Mouse (Mus musculus): ENCODE measurements around the gene Methig1. TPM values are rescaled to one million over a fixed set of nuclear protein-coding genes. Genes with fewer than 3 reads are reported as not detected.
"Not testable (repeated sequence)": the region's sequence is repeated elsewhere in the genome, so short reads cannot be mapped to it uniquely, and the experiment has no call there.

Methig1 gene
- total RNA-seq, 2 experiments from 2014 or later = not detected

DNA sequence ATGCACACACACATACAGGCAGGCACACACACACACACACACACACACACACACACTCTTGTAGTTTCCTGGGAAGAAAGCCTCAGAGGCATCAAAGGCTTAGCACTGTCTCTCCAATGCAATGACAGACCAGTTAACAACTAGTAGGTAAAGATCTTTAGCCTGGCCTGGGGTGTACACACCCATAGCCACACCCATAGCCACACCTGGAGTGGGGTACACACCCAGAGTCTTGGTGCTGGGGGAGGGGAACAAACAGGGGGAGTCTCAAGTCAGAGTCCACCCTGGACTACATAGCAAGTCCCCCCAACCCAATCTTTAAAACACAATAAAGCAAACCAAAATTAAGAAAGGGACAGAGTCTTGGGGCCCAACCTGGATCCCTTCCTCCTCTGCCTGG is 15.6 kb upstream of the Methig1 start:
- not testable (repeated sequence) for DNase-seq (ENCODE audit: low spot score in 2 of 2)

DNA sequence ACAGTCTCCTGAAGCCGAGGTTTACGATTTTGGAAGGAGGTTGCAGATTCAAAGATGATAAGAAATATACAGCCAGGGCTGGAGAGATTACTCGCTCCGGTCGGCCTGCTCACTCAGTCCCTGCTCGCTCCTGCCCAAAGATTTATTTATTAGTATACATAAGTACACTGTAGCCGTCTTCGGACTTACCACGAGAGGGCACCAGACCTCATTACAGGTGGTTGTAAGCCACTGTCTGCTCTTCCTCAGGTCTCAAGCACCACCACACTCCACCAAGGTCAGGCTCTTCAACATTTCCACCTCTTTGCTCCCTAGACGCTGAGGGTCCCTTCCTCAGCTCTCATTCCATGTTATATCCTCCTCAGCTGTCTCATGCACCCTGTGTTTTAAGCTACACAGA is 15.1 kb upstream of the Methig1 start:
- peak in 1 of 2 experiments; percentile 49 for DNase-seq (ENCODE audit: low spot score in 2 of 2)

DNA sequence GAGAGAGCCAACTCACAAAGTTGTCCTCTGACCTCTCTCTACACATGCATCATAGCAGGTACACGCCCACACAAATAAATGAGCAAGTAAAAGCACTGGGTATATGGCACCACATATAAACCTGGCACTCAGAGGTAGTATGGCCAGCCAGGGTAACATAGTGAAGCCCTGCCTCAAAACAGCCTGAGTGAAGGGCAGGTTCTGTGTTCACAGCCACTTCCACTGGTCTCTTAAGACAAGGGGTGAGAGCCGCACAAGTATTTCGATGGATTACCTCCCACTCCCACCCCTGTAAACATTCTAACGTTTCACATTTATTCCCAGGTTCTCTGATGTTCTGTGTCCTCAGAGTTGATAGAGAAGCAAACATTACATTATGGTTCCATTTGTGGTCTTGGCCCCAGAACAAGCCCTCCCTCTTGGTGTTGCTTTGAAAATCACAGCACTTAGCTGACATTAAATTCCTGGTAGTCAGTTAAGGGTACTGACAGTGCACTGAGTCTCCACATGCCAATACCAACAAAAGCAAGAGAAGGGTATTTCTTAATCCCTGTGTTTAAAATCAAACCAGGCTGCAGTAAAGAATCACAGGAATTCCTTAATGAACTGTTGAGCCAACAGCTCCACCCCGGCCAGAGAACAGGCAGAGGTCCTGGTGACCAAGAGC is 11.5 kb upstream of the Methig1 start:
- DNase-seq (ENCODE audit: low spot score in 2 of 2) = not testable (repeated sequence)

DNA sequence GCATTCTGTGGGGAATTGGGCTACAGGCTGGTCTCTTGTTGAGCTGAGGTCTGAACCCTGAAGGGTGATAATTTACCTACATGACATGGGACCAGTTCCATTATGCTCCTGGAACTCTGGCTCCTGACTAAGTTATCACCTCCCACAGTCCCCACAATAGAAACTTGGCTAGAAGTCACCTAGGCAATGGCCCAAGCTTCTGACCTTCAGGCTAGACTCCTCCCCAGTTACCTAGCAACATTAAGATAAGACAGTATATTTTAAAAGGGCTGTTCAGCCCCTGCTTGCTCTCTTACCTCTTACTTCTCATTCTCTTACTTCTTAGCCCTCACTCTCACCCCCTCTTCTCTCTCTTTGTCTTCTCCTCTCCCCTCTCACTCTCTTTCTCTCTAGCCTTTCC is 7.5 kb upstream of the Methig1 start:
- no peak for DNase-seq (ENCODE audit: low spot score in 2 of 2)

DNA sequence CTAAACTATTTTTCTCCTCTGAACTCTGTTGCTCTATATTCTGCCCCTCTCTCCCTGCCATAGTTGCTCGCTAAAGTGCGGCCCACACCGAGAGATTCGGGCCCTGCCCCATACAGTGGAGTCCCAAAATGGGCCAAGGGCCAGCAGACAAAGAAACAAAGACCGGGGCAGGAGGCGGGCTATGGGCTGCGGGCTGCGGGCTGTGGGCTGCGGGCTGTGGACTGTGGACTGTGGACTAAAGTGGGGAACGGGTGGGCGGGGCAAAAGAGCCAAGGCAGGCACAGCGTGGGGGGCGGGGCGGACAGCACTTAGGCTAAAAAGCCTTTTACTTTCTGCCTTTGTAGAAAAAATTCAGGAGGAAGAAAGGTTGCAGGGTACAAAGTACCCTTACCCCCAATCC is 6.2 kb upstream of the Methig1 start:
- DNase-seq (ENCODE audit: low spot score in 2 of 2) = no peak

DNA sequence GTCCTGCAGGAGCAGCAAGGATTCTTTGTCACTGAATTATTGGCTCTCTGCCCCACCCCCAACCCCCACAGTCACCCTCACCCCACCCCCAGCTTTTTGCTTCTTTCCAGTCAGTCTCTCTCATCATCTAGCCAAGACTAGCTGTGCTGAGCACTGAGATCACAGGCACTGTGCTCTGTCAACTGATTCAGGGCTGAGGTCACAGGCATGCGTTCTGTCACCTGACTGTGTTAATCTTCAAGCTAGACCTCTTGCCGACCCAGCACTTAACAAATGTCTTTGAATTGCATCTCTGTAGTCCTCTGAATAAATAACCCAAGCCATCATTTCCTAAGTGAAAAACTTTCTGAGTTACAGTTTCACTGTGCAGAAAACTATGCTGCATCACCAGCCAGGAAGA is 3.5 kb upstream of the Methig1 start:
- no peak for DNase-seq (ENCODE audit: low spot score in 2 of 2)

DNA sequence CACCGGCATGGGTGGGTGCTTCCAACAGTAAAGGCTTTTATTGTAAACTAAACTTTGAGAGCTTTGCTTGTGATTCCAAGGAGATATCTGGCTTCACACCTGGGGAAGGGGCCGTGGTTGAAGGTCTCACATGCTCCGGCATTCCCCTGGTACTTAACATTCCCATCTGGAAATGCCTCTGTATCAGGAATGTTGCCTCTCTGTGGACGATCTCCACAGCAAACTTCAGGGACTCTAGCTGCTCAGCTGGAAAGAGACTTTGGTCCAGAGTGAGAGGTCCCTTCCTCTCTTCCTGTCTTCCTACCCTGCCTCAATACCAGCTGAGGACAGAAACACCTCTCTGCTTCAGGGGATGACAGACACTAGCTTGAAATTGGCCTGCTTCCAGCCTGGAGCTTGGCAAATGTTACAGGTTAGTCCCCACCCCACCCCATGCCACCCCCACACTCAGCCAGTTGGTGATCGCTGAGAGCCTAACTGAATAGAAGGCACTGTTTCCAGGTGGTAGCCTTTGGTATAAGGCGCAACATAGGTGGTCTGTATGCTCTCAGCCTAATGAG is 1.4 kb upstream of the Methig1 start:
- no peak for DNase-seq (ENCODE audit: low spot score in 2 of 2)

DNA sequence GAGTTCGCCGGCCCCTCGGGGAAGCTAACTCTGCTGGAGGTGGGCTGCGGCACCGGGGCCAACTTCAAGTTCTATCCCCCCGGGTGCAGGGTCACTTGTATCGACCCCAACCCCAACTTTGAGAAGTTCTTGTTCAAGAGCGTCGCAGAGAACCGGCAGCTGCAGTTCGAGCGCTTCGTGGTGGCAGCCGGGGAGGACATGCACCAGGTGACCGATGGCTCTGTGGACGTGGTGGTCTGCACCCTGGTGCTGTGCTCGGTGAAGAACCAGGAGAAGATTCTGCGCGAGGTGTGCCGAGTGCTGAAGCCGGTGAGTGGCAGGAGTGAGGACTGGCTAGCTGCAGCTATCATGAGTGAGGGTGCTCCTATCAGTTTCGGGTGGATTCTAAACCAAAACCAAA is 450 bp downstream of the Methig1 start:
- not testable (repeated sequence) for DNase-seq (ENCODE audit: low spot score in 2 of 2)

DNA sequence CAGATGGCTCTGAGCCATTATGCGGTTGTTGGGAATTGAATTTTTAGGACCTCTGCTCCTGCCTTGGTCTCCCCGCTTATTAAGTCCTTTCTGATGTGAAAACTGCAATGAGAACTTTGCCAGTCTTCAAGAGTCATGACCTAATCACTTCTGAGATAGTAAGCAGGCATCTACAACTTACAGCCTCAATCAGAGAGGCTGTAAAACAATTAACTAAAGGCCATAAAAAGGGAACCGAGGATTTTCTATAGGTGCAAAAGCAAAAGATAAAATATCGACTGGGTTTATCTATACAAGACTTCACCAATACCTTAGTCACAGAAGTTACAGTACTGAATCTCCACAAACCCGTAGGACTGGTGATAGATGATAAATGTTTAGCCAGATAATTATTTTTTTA is 2.9 kb downstream of the Methig1 start:
- DNase-seq (ENCODE audit: low spot score in 2 of 2) = no peak

DNA sequence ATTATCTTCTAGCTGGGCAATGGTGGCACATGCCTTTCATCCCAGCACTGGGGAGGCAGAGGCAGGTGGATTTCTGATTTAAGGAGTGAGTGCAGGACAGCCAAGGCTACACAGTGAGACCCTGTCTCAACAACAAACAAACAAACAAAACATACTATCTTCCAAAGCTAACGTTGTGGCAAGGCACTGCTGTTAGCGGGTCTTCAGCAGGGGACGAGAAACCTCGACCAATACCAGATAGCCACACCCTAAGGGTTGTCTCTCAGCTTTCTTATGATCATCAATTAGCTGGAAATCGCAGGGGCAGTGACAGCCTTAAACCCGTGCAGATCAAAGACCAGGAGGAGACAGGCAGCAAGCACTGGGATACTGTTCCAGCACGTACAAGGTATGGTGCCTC is 11.3 kb downstream of the Methig1 start, which contains the start of gene Higd1c:
Gene Higd1c, plus strand, starts transcription at position 301 of the 400 bp plus-strand sequence.
- DNase-seq (ENCODE audit: low spot score in 2 of 2) = no peak

DNA sequence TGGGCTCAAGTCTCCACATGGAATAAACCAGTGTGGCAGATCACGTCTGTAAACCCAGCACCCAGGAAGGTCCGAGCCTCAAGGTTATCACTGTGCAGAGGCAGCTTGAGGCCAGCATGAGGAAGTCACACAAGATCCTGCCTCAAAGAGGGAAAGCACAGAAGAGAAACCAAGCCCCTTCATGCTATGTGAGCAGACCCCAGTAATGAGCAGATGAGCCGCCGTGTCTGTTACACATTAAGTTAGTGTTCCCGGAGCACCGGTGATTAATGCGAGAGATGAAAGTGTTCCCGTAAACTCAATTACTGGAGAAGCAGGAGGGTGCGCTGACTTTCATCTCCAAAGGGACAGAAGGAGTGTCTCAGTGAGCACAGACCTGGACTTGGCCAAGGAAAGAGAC is 13.0 kb downstream of the Methig1 start:
- not testable (repeated sequence) for DNase-seq (ENCODE audit: low spot score in 2 of 2)

DNA sequence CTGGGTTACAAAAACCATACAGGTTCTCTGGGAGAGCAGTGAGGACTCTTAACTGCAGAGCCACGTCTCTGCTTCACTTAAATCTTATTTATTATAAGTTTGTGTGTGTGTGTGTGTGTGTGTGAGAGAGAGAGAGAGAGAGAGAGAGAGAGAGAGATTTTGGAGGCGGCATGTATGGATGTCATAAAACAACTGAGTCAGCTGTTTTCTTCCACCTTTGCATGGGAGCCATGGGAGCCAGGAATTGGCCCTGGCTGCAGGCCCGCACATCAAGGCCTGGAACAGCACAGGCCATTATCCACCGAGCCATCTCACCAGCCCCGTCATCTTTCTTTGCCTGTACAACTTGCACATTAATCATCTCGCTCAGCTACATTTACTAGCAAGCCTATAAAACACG is 14.2 kb downstream of the Methig1 start:
- DNase-seq (ENCODE audit: low spot score in 2 of 2) = no peak

DNA sequence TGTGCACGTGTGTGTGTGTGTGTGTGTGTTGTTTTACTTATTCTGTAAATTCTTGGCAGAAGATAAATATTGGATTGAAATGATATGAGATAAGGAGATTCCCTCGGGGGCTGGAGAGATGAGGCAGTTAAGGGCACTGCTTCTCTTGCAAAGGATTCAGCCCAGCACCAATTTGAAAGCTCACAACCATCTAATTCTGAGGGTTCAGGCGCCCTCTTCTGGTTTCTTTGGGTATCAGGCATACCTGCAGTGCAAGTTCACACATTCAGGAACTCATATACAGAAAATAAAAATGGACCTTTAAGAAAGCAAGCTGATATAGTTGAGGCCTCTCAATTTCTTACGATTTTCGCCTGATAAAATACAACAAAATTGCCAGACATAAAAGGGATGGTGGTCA is 22.1 kb downstream of the Methig1 start:
- peak in 1 of 2 experiments; percentile 41 for DNase-seq (ENCODE audit: low spot score in 2 of 2)

DNA sequence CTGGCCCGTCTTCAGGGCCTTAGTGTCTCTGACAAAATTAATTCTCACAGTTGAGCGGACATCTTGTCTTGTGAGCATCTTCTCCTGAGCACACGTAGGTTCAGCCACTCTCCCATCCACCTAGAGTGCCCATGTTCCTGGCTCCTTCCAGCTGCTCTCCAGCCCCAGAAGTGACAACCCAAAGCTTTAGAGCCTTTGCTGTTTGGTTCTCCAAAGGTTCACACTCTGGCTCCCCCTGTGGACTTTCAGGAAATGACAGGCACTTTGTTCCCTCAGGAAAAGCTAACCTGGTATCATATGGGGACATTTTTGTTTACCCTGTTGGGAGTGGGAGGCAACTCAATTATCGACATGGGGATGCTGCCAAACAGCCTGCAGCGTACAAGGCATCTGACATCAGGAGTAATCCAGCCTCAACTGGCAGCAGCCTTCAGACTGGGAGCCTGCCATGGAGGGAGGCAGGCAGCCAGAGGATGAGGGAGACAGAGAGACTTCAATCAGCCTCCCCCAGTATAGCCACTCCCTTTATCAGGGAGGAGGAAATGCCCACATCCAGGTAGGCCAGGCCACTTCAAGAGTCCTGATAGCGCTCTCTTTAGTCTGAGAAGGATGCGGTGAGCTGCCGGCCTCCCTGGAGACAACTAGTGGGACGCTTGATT is 25.0 kb downstream of the Methig1 start:
- DNase-seq (ENCODE audit: low spot score in 2 of 2) = not testable (repeated sequence)

DNA sequence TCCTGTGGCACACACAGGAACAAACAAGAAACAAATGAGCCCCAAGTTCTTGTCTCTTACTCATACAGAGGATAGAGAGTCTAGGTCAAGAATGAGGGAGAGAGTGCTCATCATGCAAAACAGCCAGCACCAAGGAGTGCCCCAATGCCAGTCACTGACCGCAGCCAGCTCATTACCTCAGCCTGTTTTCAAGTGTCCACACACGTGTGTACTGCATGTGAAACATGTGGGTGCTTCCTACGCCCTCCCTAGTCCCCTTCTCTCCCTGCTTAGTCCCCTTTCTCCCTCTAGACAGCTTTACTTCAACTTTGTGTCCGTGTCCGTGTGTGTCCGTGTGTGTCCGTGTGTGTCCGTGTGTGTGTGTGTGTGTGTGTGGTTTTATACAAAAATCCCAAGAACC is 26.7 kb downstream of the Methig1 start:
- DNase-seq (ENCODE audit: low spot score in 2 of 2) = no peak

DNA sequence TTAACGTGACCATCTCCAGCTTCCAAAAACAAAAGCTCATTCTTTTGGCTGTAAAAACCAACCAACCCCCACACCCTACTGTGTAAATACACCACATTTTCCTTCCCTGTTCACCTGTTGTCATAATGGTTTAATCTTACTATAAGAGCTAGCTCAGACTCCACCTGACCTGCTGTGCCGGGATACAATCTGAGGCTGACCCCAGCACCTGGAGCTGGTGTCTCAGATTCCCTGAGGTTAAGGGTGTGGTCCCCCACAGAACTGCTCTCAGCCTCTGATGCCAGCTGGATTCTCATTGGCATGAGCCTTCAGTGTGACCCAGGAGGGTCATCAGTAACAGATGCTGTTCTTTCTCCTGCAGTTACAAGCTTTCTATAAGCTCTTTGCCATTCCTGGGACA is 27.2 kb downstream of the Methig1 start:
- DNase-seq (ENCODE audit: low spot score in 2 of 2) = no peak

DNA sequence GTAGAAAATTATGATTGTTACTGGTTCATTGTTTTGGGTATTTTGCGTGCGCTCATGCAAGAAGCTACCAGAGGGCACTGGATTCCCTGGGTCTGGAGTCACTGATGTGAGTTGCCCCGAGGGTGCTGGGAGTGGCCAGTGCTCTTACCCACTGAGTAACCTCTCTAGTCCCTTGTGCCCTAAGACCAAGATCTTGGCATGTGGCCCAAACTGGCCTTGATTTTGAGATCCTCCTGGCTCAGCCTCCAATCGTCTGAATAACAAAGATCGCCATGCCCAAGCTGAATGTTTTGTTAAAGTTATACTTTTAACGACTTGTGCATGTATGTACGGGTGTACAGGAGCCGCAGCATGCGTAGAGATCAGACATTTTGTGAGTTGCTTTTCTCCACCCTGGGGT is 32.8 kb downstream of the Methig1 start:
- DNase-seq (ENCODE audit: low spot score in 2 of 2) = no peak

DNA sequence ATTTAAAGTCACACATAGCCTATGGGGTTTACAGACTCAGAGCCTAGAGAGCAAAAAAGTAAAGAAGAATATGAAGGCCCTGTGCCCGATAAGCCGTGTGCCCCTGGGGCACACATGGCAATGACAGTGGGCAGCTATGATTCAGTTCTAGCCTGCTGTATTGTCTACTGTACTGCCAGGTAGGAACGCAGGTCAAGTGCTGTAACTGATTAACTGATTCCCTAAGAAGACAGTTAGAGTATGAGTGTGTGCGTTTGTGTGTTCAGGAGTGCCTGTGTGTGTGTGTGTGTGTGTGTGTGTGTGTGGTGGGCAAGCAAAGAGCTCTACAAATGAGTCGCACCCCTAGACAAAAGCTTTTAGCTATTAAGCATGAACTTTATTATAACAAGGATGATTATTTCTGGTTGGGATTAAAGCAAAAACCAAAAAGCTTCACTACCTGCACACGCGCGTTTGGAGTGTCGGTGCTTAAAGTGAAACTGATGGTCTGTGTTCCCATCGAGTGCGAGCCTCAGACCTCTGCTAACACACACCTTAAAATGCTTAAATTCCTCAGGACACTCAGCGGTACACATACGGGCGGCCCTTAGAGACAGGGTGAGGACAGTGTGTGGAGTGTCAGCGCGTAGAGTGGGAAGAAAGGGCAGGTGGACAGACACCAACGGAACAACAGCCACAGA is 34.7 kb downstream of the Methig1 start:
- DNase-seq (ENCODE audit: low spot score in 2 of 2) = no peak

DNA sequence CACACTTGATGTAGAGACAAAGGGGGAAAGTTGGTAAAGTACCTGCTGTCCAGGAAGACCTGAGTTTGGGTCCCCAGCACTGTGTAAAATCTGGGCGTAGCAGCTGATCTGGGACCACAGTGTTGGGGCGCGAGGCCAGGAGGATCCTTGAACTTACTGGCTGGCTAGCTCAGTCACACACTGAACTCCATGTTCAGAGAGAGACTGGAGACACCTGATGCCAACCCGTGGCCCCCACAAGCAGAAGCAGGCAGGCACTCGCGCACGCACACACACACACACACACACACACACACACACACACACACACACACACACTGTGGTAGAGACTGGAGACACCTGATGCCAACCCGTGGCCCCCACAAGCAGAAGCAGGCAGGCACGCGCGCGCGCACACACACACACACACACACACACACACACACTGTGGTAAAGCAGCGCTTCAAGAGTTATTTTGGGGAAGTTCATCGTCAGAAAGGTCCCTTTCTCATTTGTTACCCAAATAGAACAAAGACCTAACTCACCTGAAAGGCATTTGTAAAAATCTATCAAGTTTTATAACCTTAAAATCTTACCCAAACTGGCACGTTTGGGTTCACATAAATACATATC is 35.4 kb downstream of the Methig1 start:
- DNase-seq (ENCODE audit: low spot score in 2 of 2) = no peak

DNA sequence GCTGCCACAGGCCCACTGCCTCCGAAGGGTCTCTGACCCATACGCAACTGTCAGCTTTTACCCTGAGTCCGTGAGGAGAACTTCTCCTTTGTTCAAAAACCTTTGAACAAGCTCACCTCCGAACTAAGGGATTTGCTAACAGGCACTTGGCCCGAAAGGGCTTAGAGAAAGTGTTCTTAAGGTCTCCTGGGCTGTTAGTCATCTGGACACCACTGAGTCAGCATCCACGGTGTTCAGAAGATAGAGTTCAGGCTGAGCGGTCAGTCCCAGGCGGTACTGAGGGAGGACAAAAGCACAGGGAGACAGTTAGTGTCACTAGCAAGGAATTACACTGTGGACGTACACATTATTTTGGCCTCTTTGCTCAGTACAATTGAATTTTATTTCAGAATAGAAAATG is 35.9 kb downstream of the Methig1 start:
- DNase-seq (ENCODE audit: low spot score in 2 of 2) = no peak

DNA sequence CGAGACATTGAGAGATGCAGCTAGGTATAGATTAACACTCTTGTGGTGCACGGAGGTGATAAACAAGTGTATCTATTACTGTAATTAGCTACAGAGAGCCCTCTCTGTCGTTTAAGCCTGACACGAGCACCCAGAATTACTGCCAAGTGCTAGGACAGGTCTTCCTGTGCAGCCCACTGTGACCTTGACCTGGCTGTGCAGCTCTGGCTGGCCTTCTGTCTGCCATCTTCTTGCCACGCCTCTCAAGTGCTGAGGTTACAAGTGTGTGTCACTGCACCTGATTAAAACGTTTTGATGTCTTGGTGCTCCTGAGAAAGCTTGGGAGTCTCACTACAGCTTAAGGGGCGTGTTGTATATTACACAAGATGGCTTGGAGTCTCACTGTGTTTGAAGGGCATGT is 38.1 kb downstream of the Methig1 start:
- DNase-seq (ENCODE audit: low spot score in 2 of 2) = no peak

DNA sequence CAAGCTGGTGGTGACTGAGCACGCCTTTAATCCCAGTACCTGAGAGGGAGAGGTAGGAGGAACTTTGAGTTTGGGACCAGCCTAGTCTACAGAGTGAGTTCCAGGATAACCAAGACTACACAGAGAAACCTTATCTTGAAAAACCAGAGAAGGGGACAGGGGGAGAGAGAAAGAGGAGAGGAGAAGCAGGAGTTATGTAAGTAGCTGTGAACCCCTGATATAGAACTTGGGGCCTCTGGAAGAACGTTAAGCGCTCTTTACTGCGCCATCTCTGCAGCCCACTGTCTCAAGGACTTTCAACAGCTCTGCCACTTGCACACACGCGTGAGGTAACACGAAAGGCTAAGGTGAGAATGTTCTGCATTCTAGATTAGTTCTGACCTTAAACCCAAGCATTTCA is 38.6 kb downstream of the Methig1 start:
- DNase-seq (ENCODE audit: low spot score in 2 of 2) = no peak

Data from gastrocnemius, postnatal 4 days (tissue).